Mouse (Mus musculus) cerebellum, adult 11 months (tissue): Measurements from ENCODE around the gene Olfr911-ps1.

Source experiments
- DNase-seq: peaks from one replicate; pipeline ENCODE4 v3.0.0; 2022

Gene Olfr911-ps1

GRCm38 (mm10) chr9:38521280-38521679 lies at the start of gene Olfr911-ps1:
TSS of gene Olfr911-ps1 (plus strand) at chr9:38521580.
- no peak for DNase-seq

- no peak for DNase-seq
These were observed 34.6 kb upstream of the Olfr911-ps1 start, which contains the start of gene Olfr906 for GRCm38 (mm10) chr9:38486785-38487184. TSS of gene Olfr906 (plus strand) at chr9:38487085.

GRCm38 (mm10) chr9:38495501-38495900 lies 25.9 kb upstream of the Olfr911-ps1 start, which contains the start of gene Olfr907:
TSS of gene Olfr907 (plus strand) at chr9:38495801.
- no peak for DNase-seq

GRCm38 (mm10) chr9:38512353-38512752 lies 9.0 kb upstream of the Olfr911-ps1 start:
- no peak for DNase-seq

GRCm38 (mm10) chr9:38537549-38537948 lies 16.2 kb downstream of the Olfr911-ps1 start, which contains the start of gene Olfr910:
TSS of gene Olfr910 (plus strand) at chr9:38537849.
- no peak for DNase-seq
